Mouse (Mus musculus): Measurements from ENCODE around the gene Unc93b1.

The Unc93b1 gene

DNA sequence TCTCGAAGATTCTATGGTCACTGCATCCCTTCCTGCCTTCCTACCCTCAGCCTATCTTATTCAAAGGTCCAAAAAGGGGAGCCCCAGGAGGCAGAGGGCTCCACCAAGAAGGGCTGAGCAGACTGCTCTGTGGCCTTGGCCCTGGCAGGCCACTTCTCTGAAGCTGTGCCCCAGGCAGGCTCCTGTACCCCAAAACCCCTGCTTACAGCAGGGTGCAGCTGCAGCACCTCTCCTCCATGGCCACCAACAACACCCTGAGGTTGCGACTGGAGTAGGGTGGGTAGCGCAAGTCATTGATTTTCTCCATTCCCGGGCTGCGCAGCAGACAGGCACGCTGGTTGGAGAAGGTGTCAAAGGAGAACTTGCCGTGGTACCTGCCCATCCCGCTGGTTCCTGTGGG is 21.3 kb upstream of the Unc93b1 start:
- DNase-seq (ENCODE audit: low spot score in 2 of 2): no peak

DNA sequence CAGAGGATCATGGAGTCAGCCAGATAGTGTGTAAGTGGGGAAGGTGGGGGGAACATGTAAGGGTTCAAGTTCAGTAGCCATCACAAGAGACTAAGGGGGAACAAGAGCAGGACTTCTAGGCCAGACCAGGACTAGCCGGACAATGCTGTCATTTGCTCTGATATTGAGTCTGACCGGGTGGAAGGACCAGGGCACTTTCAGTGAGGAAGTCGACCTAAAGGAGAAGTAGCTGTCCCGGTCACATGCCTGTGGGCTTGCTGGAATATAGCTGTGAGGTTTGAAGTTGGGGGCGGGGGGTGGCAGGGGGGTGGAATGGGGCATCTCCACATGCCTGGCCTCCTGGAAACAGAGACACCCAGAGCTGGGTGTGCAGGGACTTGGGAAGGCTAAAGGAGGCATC is 20.5 kb upstream of the Unc93b1 start:
- no peak for DNase-seq (ENCODE audit: low spot score in 2 of 2)

- DNase-seq (ENCODE audit: low spot score in 2 of 2): no peak
Observed at GRCm38 (mm10) chr19:3916727-3917126, 18.3 kb upstream of the Unc93b1 start.

GRCm38 (mm10) chr19:3919928-3920327 is 15.1 kb upstream of the Unc93b1 start:
- DNase-seq (ENCODE audit: low spot score in 2 of 2): no peak

DNA sequence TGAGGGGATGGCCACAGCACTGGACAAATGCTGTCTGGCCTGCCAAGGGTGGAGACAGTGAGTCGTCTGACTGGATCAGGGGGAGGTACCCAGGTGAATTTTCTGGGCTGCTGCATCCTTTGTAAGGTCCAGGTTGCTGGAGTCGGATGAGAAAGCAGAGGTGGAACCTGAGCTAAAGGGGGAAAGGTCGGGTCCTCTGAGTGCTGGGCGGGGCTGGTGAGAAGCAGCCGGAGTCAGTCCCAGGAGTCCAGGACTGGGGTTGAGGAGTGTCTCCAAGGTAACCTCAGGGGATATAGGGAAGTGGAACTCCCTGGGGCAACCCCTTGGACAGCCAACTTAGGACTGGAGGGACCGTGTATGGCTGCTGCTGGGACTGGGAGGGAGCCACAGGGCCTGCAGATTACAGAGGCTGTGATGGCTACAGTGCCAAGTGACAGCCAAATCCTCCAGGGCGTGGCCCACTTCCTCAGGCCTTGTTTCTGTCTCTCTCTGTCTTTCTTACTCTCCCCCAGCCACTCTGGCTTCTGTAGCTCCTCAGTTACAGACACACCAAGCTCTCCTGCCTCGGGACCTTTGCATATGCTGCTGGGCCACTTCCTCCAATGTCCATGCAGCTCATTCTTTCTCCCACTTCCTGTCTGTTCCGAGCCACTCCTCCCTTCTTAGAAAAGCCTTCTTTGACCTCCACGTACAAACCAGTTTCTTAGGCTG is 12.2 kb upstream of the Unc93b1 start:
- peak in 1 of 2 experiments; percentile 48 for DNase-seq (ENCODE audit: low spot score in 2 of 2)

DNA sequence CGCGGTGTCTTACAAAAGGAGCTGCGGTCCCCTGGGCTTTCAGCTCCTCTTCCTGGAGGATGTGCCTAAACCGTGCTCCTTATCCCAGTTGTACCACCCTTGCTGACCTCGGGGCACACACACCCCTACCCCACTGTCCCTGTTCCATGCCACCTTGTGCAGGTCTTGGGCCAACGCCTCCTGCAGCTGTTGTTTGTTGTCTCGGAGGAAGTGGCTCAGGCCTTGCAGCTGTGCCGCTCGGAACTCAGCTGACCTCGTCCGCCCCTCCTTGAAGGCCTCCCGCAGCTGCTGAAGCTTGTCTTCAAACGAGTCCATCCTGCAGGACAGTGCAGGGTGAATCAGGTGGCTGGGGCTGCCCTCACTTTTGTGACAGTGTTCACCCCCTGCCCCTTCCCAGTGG is 11.4 kb upstream of the Unc93b1 start:
- peak in 1 of 2 experiments; percentile 64 for DNase-seq (ENCODE audit: low spot score in 2 of 2)

GRCm38 (mm10) chr19:3924190-3924589 is 10.8 kb upstream of the Unc93b1 start:
- no peak for DNase-seq (ENCODE audit: low spot score in 2 of 2)

DNA sequence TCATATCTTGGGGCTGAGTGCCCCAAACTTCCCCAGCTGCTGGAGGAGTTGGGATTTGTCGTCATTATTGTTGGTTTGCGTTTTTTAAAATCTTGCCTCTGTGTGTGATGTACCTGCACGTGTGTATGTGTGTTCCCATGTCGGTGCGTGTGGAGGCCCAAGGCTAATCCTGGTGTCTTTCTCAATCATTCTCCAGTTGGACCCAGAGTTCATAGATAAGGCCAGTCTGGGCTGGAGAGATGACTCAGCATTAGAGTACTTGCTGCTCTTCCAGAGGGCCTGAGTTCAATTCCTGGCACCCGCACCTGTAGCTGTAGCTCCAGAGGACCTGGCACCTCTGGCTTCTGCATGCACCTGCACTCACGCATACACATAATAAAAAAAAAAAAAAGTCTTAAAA is 10.1 kb upstream of the Unc93b1 start:
- DNase-seq (ENCODE audit: low spot score in 2 of 2): no peak

DNA sequence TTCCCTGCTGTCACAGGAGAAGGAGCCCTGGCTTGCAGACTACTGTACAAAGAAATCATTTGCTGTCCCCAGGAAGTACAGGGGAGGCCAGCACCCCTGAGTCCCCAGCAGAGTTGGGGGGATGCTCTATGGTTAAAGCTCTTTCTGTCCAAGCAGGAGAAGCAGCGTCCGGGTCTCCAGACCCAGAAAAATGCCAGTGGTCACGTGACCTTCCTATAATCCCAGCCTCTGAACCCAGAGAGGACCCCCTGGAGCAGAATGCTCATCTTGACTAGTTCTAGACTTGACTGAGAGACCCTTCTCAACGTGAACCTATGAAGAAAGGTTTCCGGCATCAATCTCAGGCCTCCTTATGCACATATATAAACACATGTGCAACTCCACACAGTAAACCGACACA is 9.1 kb upstream of the Unc93b1 start:
- no peak for DNase-seq (ENCODE audit: low spot score in 2 of 2)

- DNase-seq (ENCODE audit: low spot score in 2 of 2): no peak
Observed at GRCm38 (mm10) chr19:3926279-3926678, 8.7 kb upstream of the Unc93b1 start.

DNA sequence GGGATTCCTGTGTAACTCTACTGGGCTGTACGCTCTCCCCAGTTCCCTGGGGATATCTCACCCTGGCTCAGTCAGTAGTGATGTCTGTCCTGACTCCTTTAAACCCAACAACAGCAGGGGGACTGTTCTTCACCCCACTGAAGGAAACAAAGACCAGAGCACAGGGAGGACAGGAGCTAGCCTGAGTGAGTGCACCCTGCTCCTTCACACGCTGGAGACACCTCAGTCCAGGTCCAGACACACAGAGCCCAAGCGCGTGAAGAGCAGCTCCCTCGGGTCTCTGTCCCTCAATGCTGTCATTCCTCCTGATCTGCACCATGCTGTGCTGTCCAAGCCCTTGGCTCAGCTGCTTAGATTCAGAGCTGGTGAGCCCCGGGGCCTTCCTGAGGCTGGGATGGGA is 8.3 kb upstream of the Unc93b1 start:
- DNase-seq (ENCODE audit: low spot score in 2 of 2): no peak

- no peak for DNase-seq (ENCODE audit: low spot score in 2 of 2)
Observed at GRCm38 (mm10) chr19:3927989-3928388, 7.0 kb upstream of the Unc93b1 start.

DNA sequence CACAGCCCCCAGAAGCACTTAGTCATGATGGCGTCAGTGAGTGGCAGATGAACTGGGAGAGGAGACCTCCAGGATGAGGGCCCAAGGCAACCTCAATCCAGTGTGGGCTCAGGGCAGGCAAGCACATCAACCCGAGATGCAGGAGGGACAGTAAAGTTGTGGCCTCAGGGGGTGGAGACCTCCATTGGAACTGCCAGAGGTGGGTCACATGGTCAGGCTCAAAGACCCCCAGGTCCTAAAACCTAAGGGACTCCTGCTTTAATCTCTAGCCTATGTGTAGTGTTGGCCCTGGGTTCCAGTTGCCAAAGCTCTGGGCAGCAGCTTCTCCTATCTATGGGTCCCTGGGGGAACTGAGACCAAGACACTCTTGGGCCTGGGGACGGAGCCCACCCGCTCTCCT is 6.2 kb upstream of the Unc93b1 start:
- DNase-seq (ENCODE audit: low spot score in 2 of 2): no peak

GRCm38 (mm10) chr19:3929211-3929941 is 5.6 kb upstream of the Unc93b1 start, which contains the start of gene Aldh3b1:
TSS of gene Aldh3b1 (minus strand) at chr19:3929808.
- DNase-seq (ENCODE audit: low spot score in 2 of 2): no peak

- DNase-seq (ENCODE audit: low spot score in 2 of 2): peak in 1 of 2 experiments; percentile 40
Observed at GRCm38 (mm10) chr19:3930262-3931057, 4.5 kb upstream of the Unc93b1 start.

- DNase-seq (ENCODE audit: low spot score in 2 of 2): no peak
Observed at GRCm38 (mm10) chr19:3931716-3932115, 3.3 kb upstream of the Unc93b1 start.

- DNase-seq (ENCODE audit: low spot score in 2 of 2): peak; percentile 26 to 68
Observed at GRCm38 (mm10) chr19:3935896-3936850, 1.2 kb downstream of the Unc93b1 start.

- DNase-seq (ENCODE audit: low spot score in 2 of 2): no peak
Observed at GRCm38 (mm10) chr19:3942315-3942714, 7.3 kb downstream of the Unc93b1 start.

GRCm38 (mm10) chr19:3942986-3943735 is 8.2 kb downstream of the Unc93b1 start:
- DNase-seq (ENCODE audit: low spot score in 2 of 2): peak in 1 of 2 experiments; percentile 78

DNA sequence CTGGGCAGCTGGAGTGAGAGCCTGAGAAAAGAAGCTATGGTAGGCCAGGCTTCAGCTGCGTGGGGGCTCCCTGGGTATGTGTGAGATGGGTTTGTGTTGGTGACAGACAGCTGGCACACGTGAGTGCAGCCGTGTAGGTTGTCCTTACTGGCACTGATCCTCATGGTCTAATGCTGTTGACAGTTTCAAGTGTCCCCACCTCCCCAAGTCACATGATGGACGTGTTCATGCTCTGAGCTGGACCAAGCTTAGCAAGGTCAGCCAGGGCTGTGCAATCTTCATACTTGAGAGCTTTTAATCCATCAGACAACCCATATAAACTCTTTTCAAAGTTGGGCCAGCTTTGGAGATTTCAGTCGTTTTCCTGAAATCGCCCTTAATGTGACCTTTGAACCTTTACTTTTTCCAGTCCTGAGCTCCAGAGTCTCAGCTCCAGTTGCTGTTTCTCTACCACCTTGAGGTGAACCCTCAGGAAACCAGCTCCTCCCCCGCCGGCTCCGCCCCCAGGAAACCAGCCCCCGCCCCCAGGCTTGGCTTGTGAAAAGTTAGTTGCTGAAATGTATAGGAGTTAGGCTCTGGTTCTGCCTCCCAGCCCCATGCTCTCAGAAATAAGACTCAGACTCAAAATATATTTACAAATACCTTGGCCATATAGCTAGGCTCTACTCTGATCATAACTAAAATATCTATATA is 11.0 kb downstream of the Unc93b1 start:
- DNase-seq (ENCODE audit: low spot score in 2 of 2): peak; percentile 52 to 54

Measured in natural killer cell, adult 2 months (primary cell).